Mouse (Mus musculus) midbrain, embryonic 11.5 days (tissue): ENCODE measurements around the gene R3hdm2. TPM values are rescaled to one million over a fixed set of nuclear protein-coding genes. Genes with fewer than 3 reads are reported as not detected.

ENCODE experiments used
- ATAC-seq: fragments of 200-750 bp; cut with Nextera tagmentation; 2 replicates; pipeline ENCODE4 v1.8.0; 2017; ENCODE audit warnings: moderate TSS enrichment, moderate library complexity; ENCODE audit not compliant: low FRiP score
- DNase-seq: peaks from one replicate; pipeline ENCODE4 v3.0.0; 2015; ENCODE audit warnings: low spot score; ENCODE audit errors: missing footprints
- H3K27ac ChIP-seq: fragments of 300-500 bp; sonication (generic); 2 replicates; pipeline ENCODE4 v1.5.1; 2014; ENCODE audit warnings: low read depth, low read length
- H3K27me3 ChIP-seq: fragments of 300-500 bp; sonication (generic); 2 replicates; pipeline ENCODE4 v1.6.1; 2014; ENCODE audit warnings: mild to moderate bottlenecking, low read length, moderate library complexity, mixed read lengths; ENCODE audit not compliant: control insufficient read depth, insufficient read depth
- H3K36me3 ChIP-seq: fragments of 300-500 bp; sonication (generic); 2 replicates; pipeline ENCODE4 v1.6.1; 2014; ENCODE audit warnings: mild to moderate bottlenecking, low read length, moderate library complexity, mixed read lengths; ENCODE audit not compliant: control insufficient read depth, insufficient read depth
- H3K4me1 ChIP-seq: fragments of 300-500 bp; sonication (generic); 2 replicates; pipeline ENCODE4 v1.6.1; 2014; ENCODE audit warnings: low read length; ENCODE audit not compliant: control insufficient read depth, insufficient read depth
- H3K4me2 ChIP-seq: fragments of 300-500 bp; sonication (generic); 2 replicates; pipeline ENCODE4 v1.6.1; 2014; ENCODE audit warnings: mild to moderate bottlenecking, moderate library complexity
- H3K4me3 ChIP-seq: fragments of 300-500 bp; sonication (generic); 2 replicates; pipeline ENCODE4 v1.5.1; 2014; ENCODE audit warnings: low read depth, low read length
- H3K9ac ChIP-seq: fragments of 300-500 bp; sonication (generic); 2 replicates; pipeline ENCODE4 v1.6.1; 2014; ENCODE audit warnings: low read length
- H3K9me3 ChIP-seq: fragments of 300-500 bp; sonication (generic); 2 replicates; pipeline ENCODE4 v1.6.1; 2016; ENCODE audit warnings: low read length; ENCODE audit not compliant: control insufficient read depth
- WGBS: fragments of 180-500 bp; shearing (Covaris S2); extraction: QIAGEN DNeasy Blood & Tissue Kit; methylation state at CpG from one replicate; pipeline ENCODE4 v1.1.7; 2014; 5-methylcytosine and 5-hydroxymethylcytosine counted together
- polyA plus RNA-seq: library from polyadenylated mRNA; unstranded; fragments of >200 nt; fragmentation: Nextera tagmentation; extraction: Ambion mirVana; gene quantifications from 2 replicates; pipeline ENCODE4 v1.2.1, GENCODE M21; 2014

The R3hdm2 gene
- polyA plus RNA-seq, 1 experiment from 2014 or later, result 27.7 TPM

- Histone ChIP-seq H3K9me3 (no peaks in the 10 kb centered on the region), H3K36me3 (no peaks in the 10 kb centered on the region; the same call in 1 of the 2 replicates), H3K27ac (0 out of 2 replicates have a peak within 1 kb of the TSS, but pooled peaks have one; percentile 5), H3K4me2 (peak within 1 kb of the TSS; percentile 63), H3K9ac (peak within 1 kb of the TSS; percentile 55), H3K4me1 (peaks cover 32% of the 10 kb centered on the region), H3K27me3 (peaks cover 72% of the 10 kb centered on the region), H3K4me3 (peak within 1 kb of the TSS; percentile 41)
- under 1% methylated on average over 72 of the region's 78 CpGs for WGBS
- ATAC-seq (no peak; the same call in 1 of the 2 replicates), DNase-seq (no peak)
These were observed 154.2 kb downstream of the R3hdm2 start, which contains the start of gene Nxph4 for GRCm38 (mm10) chr10:127534036-127534928. TSS of gene Nxph4 (minus strand) at chr10:127534559.

DNA sequence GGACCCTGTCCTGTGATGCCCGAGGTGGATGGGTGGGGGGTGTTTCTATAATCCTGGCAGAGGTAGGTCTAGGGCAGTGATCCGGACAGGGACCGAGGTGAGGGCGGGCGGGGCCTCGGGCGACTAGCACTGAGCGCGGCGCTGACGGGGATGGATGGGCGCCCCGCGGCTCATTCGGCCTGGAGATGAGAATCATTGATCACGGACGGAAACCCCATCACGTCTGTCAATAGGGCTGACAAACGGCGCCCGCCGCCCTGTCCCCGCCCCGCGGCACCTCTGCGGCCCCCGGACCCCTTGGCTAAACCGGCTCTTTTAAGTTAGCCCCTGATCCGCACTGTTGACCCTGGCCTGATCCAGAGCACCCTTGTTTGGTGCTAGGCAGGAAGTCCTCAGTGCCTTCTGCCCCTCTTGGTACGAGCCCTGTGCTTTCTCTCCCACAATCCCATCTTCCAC lies 154.8 kb downstream of the R3hdm2 start:
- Histone ChIP-seq H3K4me3 (peak overlapping the region; percentile 41), H3K9me3 (no peaks in the 10 kb centered on the region), H3K9ac (peak overlapping the region; percentile 38; the same call in 1 of the 2 replicates), H3K4me1 (peaks cover 29% of the 10 kb centered on the region), H3K27me3 (peaks cover 66% of the 10 kb centered on the region), H3K36me3 (peaks cover 4% of the 10 kb centered on the region; the same call in 1 of the 2 replicates), H3K4me2 (peak overlapping the region; percentile 63), H3K27ac (0 out of 2 replicates have a peak overlapping the region, but pooled peaks have one; percentile 5)
- ATAC-seq, result peak; percentile 19; the same call in 1 of the 2 replicates
- no peak for DNase-seq
- 1% methylated on average over 28 of the region's 30 CpGs for WGBS

DNA sequence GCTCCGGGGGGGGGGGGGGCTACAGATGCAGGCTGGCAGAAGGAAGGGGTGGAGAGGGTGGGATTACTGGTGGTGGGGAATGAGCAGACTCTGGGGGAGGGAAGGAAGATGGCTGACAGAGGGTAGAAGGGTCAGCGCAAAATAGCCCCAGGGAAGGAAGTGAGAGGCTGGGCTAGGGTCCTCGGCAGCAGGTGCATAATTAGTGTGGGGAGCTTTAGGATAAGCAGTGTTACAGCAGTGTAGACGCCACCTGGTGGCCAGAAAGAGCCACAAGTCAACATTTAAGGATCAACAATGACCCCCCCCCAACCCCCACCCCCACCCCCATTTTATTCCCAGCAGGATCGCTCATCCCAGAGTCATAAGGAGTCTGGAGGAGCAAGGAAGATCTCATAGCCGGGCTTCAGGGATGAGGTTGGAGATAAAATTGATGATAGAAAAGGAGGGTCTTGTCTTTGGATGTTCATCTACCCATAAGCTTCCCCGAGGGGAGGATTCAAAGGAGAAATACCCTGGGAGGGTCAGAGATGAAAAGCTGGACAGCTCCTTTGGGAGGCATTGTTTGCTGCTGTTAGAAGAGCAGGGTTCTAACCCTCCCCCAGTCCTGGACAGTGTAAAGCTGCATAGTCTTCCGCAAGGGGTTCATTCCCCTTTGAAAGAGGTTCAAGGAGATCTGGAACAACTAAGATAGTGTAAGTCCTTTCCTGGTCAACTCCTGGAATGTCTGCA lies 156.6 kb downstream of the R3hdm2 start:
- peaks cover 23% of the 10 kb centered on the region for H3K4me1 ChIP-seq
- H3K9ac ChIP-seq, result no peak overlapping the region
- H3K27me3 ChIP-seq, result peaks cover 48% of the 10 kb centered on the region
- H3K9me3 ChIP-seq, result no peaks in the 10 kb centered on the region
- no peak overlapping the region for H3K4me2 ChIP-seq
- H3K36me3 ChIP-seq, result peaks cover 5% of the 10 kb centered on the region
- H3K27ac ChIP-seq, result 0 out of 2 replicates have a peak overlapping the region, but pooled peaks have one; percentile 14
- H3K4me3 ChIP-seq, result no peak overlapping the region
- peak; percentile 65 for ATAC-seq
- WGBS, result 11% methylated on average over 8 of the region's 8 CpGs
- no peak for DNase-seq

- no peak overlapping the region for H3K27ac ChIP-seq
- H3K4me2 ChIP-seq, result no peak overlapping the region
- H3K9ac ChIP-seq, result no peak overlapping the region
- DNase-seq (peak; percentile 96), ATAC-seq (peak; percentile 49)
- H3K27me3 ChIP-seq, result peaks cover 36% of the 10 kb centered on the region
- H3K36me3 ChIP-seq, result peaks cover 8% of the 10 kb centered on the region
- WGBS, result 22% methylated on average over 7 of the region's 7 CpGs
- H3K9me3 ChIP-seq, result no peaks in the 10 kb centered on the region
- H3K4me3 ChIP-seq, result no peak overlapping the region
- peaks cover 23% of the 10 kb centered on the region for H3K4me1 ChIP-seq
These were observed 157.9 kb downstream of the R3hdm2 start for GRCm38 (mm10) chr10:127537854-127538583.

DNA sequence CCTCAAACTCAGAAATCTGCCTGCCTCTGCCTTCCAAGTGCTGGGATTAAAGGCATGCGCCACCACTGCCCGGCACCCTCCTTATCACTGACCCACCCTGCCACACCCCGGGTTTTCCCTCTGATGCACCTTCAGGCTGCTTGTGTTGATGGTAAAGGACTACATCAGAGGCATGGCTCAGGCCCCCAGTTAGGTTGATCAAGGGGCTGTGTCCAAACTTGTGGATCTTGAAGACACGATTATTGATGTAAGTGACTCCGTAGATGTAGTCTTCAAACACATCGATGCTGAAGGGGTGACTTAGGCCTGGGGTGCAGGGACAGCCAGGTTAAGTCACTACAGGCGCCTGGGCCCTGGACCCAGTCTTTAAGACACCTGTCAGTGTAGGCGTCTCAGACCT lies 161.4 kb downstream of the R3hdm2 start:
- H3K36me3 ChIP-seq, result peaks cover 18% of the 10 kb centered on the region
- peaks cover under 1% of the 10 kb centered on the region for H3K27me3 ChIP-seq
- WGBS, result 95% methylated on average over 8 of the region's 8 CpGs
- DNase-seq (no peak), ATAC-seq (no peak)
- no peak overlapping the region for H3K27ac ChIP-seq
- no peak overlapping the region for H3K9ac ChIP-seq
- no peak overlapping the region for H3K4me3 ChIP-seq
- H3K4me2 ChIP-seq, result no peak overlapping the region
- peaks cover 5% of the 10 kb centered on the region; the same call in 1 of the 2 replicates for H3K4me1 ChIP-seq
- no peaks in the 10 kb centered on the region for H3K9me3 ChIP-seq

- Histone ChIP-seq H3K9me3 (no peaks in the 10 kb centered on the region), H3K4me2 (no peak overlapping the region), H3K4me3 (no peak overlapping the region), H3K9ac (no peak overlapping the region), H3K27me3 (no peaks in the 10 kb centered on the region), H3K27ac (no peak overlapping the region), H3K36me3 (peaks cover 19% of the 10 kb centered on the region), H3K4me1 (0 out of 2 replicates have a peak, but pooled peaks cover under 1% of the 10 kb centered on the region)
- no peak for DNase-seq
- ATAC-seq, result no peak
- WGBS, result 67% methylated on average over 13 of the region's 13 CpGs
These were observed 162.0 kb downstream of the R3hdm2 start for GRCm38 (mm10) chr10:127542084-127542483.

DNA sequence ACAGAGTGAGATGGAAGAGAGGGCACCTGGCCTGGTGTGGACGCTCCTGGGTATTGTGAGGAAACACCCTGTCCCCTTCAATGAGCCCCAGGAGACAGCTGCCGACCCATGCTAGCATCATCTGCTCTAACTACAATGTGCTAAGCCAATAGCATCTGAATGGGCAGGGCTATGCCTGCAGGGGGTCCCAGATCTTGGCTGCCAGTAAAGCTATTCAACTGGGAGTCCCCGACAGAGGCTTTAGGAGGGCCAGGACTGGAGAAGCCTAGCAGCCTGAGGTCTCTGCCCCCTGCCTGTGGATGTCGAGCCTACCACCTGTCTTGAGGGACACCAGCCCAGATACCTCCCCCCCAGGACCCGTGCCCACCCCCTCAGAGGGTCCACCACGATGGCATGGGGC lies 162.6 kb downstream of the R3hdm2 start:
- Histone ChIP-seq H3K4me2 (no peak overlapping the region), H3K36me3 (peaks cover 21% of the 10 kb centered on the region), H3K9me3 (no peaks in the 10 kb centered on the region), H3K4me3 (no peak overlapping the region), H3K4me1 (no peaks in the 10 kb centered on the region), H3K9ac (no peak overlapping the region), H3K27me3 (no peaks in the 10 kb centered on the region), H3K27ac (no peak overlapping the region)
- DNase-seq, result no peak
- WGBS, result 34% methylated on average over 6 of the region's 6 CpGs
- no peak for ATAC-seq

DNA sequence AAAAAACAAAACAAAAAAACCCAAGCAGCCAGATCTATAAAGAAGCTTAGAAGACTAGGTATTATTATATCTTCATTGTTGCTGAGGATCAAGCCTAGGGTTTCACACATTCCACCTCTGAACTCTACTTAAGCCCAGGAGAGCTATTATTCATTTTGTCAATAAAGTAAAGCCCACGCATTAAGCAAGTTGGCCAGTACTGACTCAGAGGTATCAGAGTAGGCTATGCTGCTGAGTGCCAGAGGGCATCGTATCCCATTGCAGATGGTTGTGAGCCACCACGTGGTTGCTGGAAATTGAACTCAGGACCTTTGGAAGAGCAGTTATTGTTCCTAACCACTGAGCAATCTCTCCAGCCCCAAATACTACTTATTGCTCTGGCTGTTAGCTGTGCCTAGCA lies 163.8 kb downstream of the R3hdm2 start:
- Histone ChIP-seq H3K4me1 (no peaks in the 10 kb centered on the region), H3K9ac (no peak overlapping the region), H3K27ac (no peak overlapping the region), H3K27me3 (no peaks in the 10 kb centered on the region), H3K9me3 (no peaks in the 10 kb centered on the region), H3K4me3 (no peak overlapping the region), H3K4me2 (no peak overlapping the region), H3K36me3 (peaks cover 24% of the 10 kb centered on the region)
- DNase-seq (no peak), ATAC-seq (no peak)
- 83% methylated on average over 3 of the region's 3 CpGs for WGBS
